Mouse (Mus musculus): ENCODE results near the gene Tssk3. TPM values are rescaled to one million over a fixed set of nuclear protein-coding genes. Genes with fewer than 3 reads are reported as not detected.
"Not testable (repeated sequence)": the region's sequence is repeated elsewhere in the genome, so short reads cannot be mapped to it uniquely, and the experiment has no call there.

Tssk3 gene
- polyA plus RNA-seq, 1 experiment from 2014 or later: 0.32 TPM

DNA sequence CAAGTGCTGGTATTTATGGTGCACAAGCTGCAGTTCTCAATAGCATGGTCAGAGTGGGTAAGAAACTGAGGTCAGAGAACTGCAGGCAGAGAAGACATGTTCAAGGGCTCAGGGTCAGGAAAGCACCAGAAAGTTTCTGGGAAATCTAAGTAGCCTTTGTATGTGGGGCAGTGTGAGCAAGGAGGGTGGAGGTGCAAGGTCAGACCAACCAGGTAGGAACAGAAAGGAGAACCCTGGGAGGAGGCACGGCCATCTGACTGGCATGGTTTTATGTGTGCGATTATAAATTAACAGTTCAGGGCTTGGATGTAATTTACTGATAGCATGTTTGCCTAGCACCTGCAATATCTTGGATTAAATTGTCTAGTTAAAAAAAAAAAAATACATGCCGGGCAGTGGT lies 31.1 kb downstream of the Tssk3 start:
- 96% methylated on average over 3 of the region's 3 CpGs for WGBS
- Histone ChIP-seq H3K4me3 (ENCODE audit: low read depth, low read length) (no peak overlapping the region), H3K4me1 (ENCODE audit: control insufficient read depth, insufficient read depth, low read length) (peaks cover 8% of the 10 kb centered on the region; the same call in 1 of the 2 replicates), H3K9me3 (ENCODE audit: control insufficient read depth, low read length) (no peaks in the 10 kb centered on the region), H3K4me2 (ENCODE audit: low read depth, low read length) (no peak overlapping the region), H3K36me3 (ENCODE audit: control insufficient read depth, insufficient read depth, low read length) (0 out of 2 replicates have a peak, but pooled peaks cover 4% of the 10 kb centered on the region), H3K27me3 (ENCODE audit: control insufficient read depth, insufficient read depth, low read length) (no peaks in the 10 kb centered on the region), H3K9ac (replicated peaks; ENCODE audit: low read depth, low read length) (no peak overlapping the region), H3K27ac (ENCODE audit: low read depth, low read length) (no peak overlapping the region)
- no peak for ATAC-seq (ENCODE audit: low read depth)

DNA sequence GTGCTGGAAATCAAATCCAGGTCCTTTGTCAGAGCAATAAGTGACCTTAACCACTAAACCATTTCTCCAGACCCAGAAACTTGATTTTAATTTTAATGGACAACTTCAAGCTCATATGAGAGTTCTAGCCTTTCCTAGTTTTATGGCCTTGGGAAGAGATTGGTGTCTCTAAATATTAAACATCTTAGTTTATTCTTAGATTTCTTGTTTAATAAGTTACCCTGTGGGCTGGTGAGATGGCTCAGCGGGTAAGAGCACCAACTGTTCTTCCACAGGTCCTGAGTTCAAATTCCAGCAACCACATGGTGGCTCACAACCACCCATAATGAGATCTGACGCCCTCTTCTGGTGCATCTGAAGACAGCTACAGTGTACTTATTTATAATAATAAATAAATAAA lies 33.5 kb downstream of the Tssk3 start:
- not testable (repeated sequence) for ATAC-seq (ENCODE audit: low read depth); H3K36me3 ChIP-seq (ENCODE audit: control insufficient read depth, insufficient read depth, low read length); H3K4me2 ChIP-seq (ENCODE audit: low read depth, low read length); H3K27me3 ChIP-seq (ENCODE audit: control insufficient read depth, insufficient read depth, low read length); H3K9me3 ChIP-seq (ENCODE audit: control insufficient read depth, low read length); H3K27ac ChIP-seq (ENCODE audit: low read depth, low read length); H3K9ac ChIP-seq (replicated peaks; ENCODE audit: low read depth, low read length); H3K4me3 ChIP-seq (ENCODE audit: low read depth, low read length); H3K4me1 ChIP-seq (ENCODE audit: control insufficient read depth, insufficient read depth, low read length)
- WGBS: 77% methylated on average over 2 of the region's 2 CpGs

DNA sequence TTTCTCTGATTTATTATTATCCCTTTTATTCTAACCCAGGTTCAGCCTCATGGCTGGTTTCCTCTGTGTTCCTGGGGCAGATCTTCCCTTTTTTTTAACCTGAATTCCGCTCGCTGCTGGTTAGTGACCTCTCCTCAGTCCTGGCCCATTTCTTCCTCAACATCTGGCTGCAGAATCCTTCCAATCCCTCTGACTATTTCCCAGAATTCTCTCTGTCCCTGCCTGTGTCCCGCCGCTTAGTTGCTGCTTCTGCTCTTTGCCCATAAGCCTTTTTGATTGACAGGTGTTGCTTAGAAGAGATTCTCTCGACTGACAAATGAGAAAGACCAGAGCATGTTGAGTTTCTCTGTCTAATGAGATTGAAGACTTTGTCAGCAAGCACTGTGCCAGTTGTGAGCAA lies 34.7 kb downstream of the Tssk3 start:
- WGBS: 67% methylated on average over 5 of the region's 5 CpGs
- Histone ChIP-seq H3K9me3 (ENCODE audit: control insufficient read depth, low read length) (no peaks in the 10 kb centered on the region), H3K27me3 (ENCODE audit: control insufficient read depth, insufficient read depth, low read length) (no peaks in the 10 kb centered on the region), H3K4me1 (ENCODE audit: control insufficient read depth, insufficient read depth, low read length) (peaks cover 3% of the 10 kb centered on the region; the same call in 1 of the 2 replicates), H3K9ac (replicated peaks; ENCODE audit: low read depth, low read length) (no peak overlapping the region), H3K4me3 (ENCODE audit: low read depth, low read length) (no peak overlapping the region), H3K4me2 (ENCODE audit: low read depth, low read length) (no peak overlapping the region), H3K27ac (ENCODE audit: low read depth, low read length) (no peak overlapping the region), H3K36me3 (ENCODE audit: control insufficient read depth, insufficient read depth, low read length) (no peaks in the 10 kb centered on the region)
- ATAC-seq (ENCODE audit: low read depth): no peak

DNA sequence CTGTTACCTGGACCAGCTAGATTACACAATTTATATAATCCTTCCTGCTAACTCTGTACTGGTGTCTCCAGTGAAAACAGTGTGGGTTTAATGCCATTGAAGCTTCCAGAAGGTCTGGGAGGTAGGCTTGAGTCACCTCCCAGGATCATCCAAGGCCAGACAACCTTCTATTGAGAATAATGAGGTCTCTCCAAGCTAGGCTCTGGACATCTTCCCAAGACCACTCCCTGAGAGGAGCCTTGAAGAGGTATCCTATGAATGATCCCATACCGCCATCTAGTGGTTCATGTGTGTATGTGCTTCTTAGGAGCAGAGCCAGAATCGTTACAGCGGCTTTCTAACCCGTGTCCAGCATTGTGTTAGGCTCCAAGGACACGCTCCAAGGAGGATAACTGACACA lies 35.6 kb downstream of the Tssk3 start:
- Histone ChIP-seq H3K27ac (ENCODE audit: low read depth, low read length) (no peak overlapping the region), H3K4me2 (ENCODE audit: low read depth, low read length) (no peak overlapping the region), H3K9ac (replicated peaks; ENCODE audit: low read depth, low read length) (0 out of 2 replicates have a peak overlapping the region, but pooled peaks have one; percentile 16), H3K4me1 (ENCODE audit: control insufficient read depth, insufficient read depth, low read length) (no peaks in the 10 kb centered on the region), H3K27me3 (ENCODE audit: control insufficient read depth, insufficient read depth, low read length) (no peaks in the 10 kb centered on the region), H3K4me3 (ENCODE audit: low read depth, low read length) (no peak overlapping the region), H3K9me3 (ENCODE audit: control insufficient read depth, low read length) (no peaks in the 10 kb centered on the region), H3K36me3 (ENCODE audit: control insufficient read depth, insufficient read depth, low read length) (no peaks in the 10 kb centered on the region)
- 3% methylated on average over 5 of the region's 5 CpGs for WGBS
- peak; percentile 79 for ATAC-seq (ENCODE audit: low read depth)

DNA sequence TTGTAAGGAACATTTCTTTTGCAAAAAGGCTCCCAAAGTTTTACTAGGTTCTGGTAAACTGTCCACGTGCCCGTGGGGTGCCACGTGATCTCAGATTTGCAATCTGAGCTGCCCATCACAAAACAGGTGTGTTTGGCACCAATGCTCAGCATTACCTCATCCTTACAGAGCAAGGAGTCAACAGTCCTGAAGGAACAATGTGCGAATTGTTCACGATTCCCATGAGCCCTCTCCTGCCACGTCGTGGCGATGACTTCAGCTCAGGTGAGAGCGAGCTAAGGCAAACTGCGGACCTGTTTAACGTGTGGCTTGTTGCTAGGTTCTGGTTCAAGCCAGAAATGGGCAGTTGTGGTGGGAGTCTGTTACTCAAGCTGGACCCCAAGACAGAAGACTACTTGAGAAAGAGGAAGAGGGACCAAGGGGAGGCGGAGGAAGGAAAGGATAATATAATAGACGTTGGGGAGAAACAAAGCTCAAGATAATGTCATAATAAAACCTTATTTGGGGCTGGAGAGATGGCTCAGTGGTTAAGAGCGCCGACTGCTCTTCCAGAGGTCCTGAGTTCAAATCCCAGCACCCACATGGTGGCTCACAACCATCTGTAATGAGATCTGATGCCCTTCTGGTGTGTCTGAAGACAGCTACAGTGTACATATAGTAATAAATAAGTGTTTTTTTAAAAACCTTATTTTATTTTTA lies 39.2 kb downstream of the Tssk3 start:
- WGBS: 85% methylated on average over 15 of the region's 15 CpGs
- Histone ChIP-seq H3K4me1 (ENCODE audit: control insufficient read depth, insufficient read depth, low read length) (no peaks in the 10 kb centered on the region), H3K4me2 (ENCODE audit: low read depth, low read length) (no peak overlapping the region), H3K27me3 (ENCODE audit: control insufficient read depth, insufficient read depth, low read length) (no peaks in the 10 kb centered on the region), H3K9me3 (ENCODE audit: control insufficient read depth, low read length) (no peaks in the 10 kb centered on the region), H3K36me3 (ENCODE audit: control insufficient read depth, insufficient read depth, low read length) (no peaks in the 10 kb centered on the region), H3K27ac (ENCODE audit: low read depth, low read length) (no peak overlapping the region), H3K4me3 (ENCODE audit: low read depth, low read length) (no peak overlapping the region), H3K9ac (replicated peaks; ENCODE audit: low read depth, low read length) (no peak overlapping the region)
- ATAC-seq (ENCODE audit: low read depth): no peak

DNA sequence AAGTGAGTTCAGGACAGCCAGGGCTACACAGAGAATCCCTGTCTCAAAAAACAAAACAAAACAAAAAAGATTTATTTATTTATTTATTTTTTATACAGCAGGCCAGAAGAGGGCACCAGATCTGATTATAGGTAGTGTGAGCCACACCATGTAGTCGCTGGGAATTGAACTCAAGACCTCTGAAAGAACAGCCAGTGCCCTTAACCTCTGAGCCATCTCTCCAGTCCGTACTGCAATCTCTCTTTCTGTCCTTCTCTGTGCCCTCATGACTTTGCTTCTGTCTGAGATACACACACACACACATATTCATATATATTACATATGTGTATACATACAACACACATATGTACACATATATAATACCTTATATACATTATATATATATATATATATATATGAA lies 40.0 kb downstream of the Tssk3 start:
- ATAC-seq (ENCODE audit: low read depth): no peak
- Histone ChIP-seq H3K4me1 (ENCODE audit: control insufficient read depth, insufficient read depth, low read length) (no peaks in the 10 kb centered on the region), H3K9me3 (ENCODE audit: control insufficient read depth, low read length) (no peaks in the 10 kb centered on the region), H3K4me2 (ENCODE audit: low read depth, low read length) (no peak overlapping the region), H3K9ac (replicated peaks; ENCODE audit: low read depth, low read length) (no peak overlapping the region), H3K4me3 (ENCODE audit: low read depth, low read length) (no peak overlapping the region), H3K27ac (ENCODE audit: low read depth, low read length) (no peak overlapping the region), H3K36me3 (ENCODE audit: control insufficient read depth, insufficient read depth, low read length) (no peaks in the 10 kb centered on the region), H3K27me3 (ENCODE audit: control insufficient read depth, insufficient read depth, low read length) (no peaks in the 10 kb centered on the region)
- WGBS: 81% methylated on average over 2 of the region's 2 CpGs

DNA sequence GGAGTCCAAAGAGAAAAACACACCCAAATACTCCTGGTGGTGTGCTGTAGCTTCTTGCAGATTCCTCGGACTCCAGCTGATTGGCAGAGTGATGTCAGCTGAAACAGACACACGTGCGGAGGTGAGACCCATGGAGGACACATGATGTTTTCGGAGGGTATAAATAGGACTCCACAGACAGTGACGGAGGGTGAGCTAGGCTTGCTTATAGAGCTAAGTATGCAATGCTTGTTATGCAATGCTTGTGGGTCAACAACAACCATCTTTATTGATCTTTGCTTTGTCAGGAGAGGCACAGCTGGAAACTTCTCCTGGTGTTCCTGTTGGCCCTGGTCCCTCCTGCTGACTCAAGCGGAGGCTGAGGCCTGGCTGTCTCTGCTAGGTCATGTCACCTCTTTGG lies 42.1 kb downstream of the Tssk3 start:
- Histone ChIP-seq H3K36me3 (ENCODE audit: control insufficient read depth, insufficient read depth, low read length) (no peaks in the 10 kb centered on the region), H3K27ac (ENCODE audit: low read depth, low read length) (no peak overlapping the region), H3K4me1 (ENCODE audit: control insufficient read depth, insufficient read depth, low read length) (no peaks in the 10 kb centered on the region), H3K4me2 (ENCODE audit: low read depth, low read length) (no peak overlapping the region), H3K4me3 (ENCODE audit: low read depth, low read length) (no peak overlapping the region), H3K9ac (replicated peaks; ENCODE audit: low read depth, low read length) (no peak overlapping the region), H3K9me3 (ENCODE audit: control insufficient read depth, low read length) (no peaks in the 10 kb centered on the region), H3K27me3 (ENCODE audit: control insufficient read depth, insufficient read depth, low read length) (no peaks in the 10 kb centered on the region)
- 86% methylated on average over 6 of the region's 6 CpGs for WGBS
- ATAC-seq (ENCODE audit: low read depth): no peak

DNA sequence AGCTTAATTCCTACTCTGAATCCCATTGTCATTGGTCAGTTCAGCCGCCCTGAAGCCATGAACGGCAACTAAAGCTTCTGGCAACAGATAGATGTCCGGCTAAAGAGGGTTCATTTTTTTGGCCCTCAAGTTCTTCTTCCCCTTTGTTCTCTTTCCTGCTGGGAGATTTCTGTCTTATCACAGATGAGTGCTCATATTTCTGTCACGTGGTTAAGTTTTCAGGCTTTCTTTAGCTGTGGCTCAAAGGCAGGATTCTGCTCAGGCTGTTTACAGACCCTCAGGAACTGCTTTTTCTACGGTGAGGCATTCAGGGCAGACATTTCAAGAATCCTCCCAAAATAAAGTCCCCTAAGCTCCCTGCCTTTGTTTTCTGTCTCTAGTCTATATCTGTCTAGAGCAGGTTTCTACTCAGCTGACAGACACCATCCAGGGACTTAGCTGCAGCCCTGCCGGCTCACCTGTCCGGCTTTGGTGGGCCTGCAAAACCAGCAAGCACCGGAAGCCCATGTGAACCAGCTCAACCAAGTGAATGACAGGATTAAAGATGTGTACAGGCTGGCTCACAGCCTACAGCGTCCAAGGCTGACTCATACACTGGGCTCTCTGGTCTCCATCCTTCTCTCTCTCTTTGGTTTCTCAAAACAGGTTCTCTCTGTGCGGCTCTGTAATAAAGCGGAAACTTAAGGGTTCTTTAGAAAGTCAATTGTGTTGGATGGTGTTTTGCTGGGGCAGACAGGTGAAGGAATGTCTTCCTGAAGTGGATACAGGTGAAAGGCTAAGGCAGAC lies 42.9 kb downstream of the Tssk3 start:
- no peak for ATAC-seq (ENCODE audit: low read depth)
- no peaks in the 10 kb centered on the region for H3K9me3 ChIP-seq (ENCODE audit: control insufficient read depth, low read length)
- no peak overlapping the region for H3K4me3 ChIP-seq (ENCODE audit: low read depth, low read length)

DNA sequence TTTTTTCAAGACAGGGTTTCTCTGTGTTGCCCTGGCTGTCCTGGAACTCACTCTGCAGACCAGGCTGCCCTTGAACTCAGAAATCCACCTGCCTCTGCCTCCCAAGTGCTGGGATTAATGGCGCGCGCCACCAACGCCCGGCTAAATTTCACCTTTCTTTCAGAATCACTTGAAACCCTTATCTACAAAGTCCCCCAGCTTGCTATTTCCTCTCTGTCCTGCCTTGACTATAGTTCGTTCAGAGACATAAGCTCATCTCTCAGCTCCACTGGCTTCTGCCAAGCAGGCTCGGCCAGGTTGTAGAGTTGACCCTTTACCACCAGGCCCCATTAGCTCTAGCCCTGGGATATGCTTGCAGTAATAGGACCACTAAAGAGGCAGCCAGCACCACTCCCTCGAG lies 43.5 kb downstream of the Tssk3 start:
- no peak overlapping the region for H3K4me2 ChIP-seq (ENCODE audit: low read depth, low read length)
- H3K9me3 ChIP-seq (ENCODE audit: control insufficient read depth, low read length): no peaks in the 10 kb centered on the region
- no peak overlapping the region for H3K4me3 ChIP-seq (ENCODE audit: low read depth, low read length)
- ATAC-seq (ENCODE audit: low read depth): no peak
- 85% methylated on average over 8 of the region's 8 CpGs for WGBS
- H3K36me3 ChIP-seq (ENCODE audit: control insufficient read depth, insufficient read depth, low read length): no peaks in the 10 kb centered on the region
- H3K27me3 ChIP-seq (ENCODE audit: control insufficient read depth, insufficient read depth, low read length): no peaks in the 10 kb centered on the region
- H3K9ac ChIP-seq (replicated peaks; ENCODE audit: low read depth, low read length): no peak overlapping the region
- no peaks in the 10 kb centered on the region for H3K4me1 ChIP-seq (ENCODE audit: control insufficient read depth, insufficient read depth, low read length)
- no peak overlapping the region for H3K27ac ChIP-seq (ENCODE audit: low read depth, low read length)

More for the DNA sequence above, 42.9 kb downstream of the Tssk3 start:
- Histone ChIP-seq H3K36me3 (ENCODE audit: control insufficient read depth, insufficient read depth, low read length) (no peaks in the 10 kb centered on the region), H3K27me3 (ENCODE audit: control insufficient read depth, insufficient read depth, low read length) (no peaks in the 10 kb centered on the region), H3K9ac (replicated peaks; ENCODE audit: low read depth, low read length) (no peak overlapping the region), H3K4me1 (ENCODE audit: control insufficient read depth, insufficient read depth, low read length) (no peaks in the 10 kb centered on the region), H3K4me2 (ENCODE audit: low read depth, low read length) (no peak overlapping the region), H3K27ac (ENCODE audit: low read depth, low read length) (no peak overlapping the region)
- 87% methylated on average over 11 of the region's 11 CpGs for WGBS

All from neural tube, embryonic 14.5 days (tissue).